Mouse (Mus musculus): ENCODE measurements around the gene Il27ra.

The Il27ra gene

GRCm38 (mm10) chr8:84065457-84066072 is 23.2 kb upstream of the Il27ra start:
- DNase-seq (ENCODE audit: low read depth, low spot score) = no peak

GRCm38 (mm10) chr8:84065037-84065436 is 22.6 kb upstream of the Il27ra start, which contains the start of gene Gm10643:
TSS of gene Gm10643 (minus strand) at chr8:84065137.
- no peak for DNase-seq (ENCODE audit: low read depth, low spot score)

- no peak for DNase-seq (ENCODE audit: low read depth, low spot score)
Observed at GRCm38 (mm10) chr8:84063861-84064610, 21.6 kb upstream of the Il27ra start.

- no peak for DNase-seq (ENCODE audit: low read depth, low spot score)
Observed at GRCm38 (mm10) chr8:84060245-84060644, 17.9 kb upstream of the Il27ra start.

GRCm38 (mm10) chr8:84059226-84059625 is 16.8 kb upstream of the Il27ra start:
- DNase-seq (ENCODE audit: low read depth, low spot score) = no peak

GRCm38 (mm10) chr8:84057827-84058226 is 15.4 kb upstream of the Il27ra start:
- no peak for DNase-seq (ENCODE audit: low read depth, low spot score)

- no peak for DNase-seq (ENCODE audit: low read depth, low spot score)
Observed at GRCm38 (mm10) chr8:84053229-84053628, 10.8 kb upstream of the Il27ra start.

GRCm38 (mm10) chr8:84052746-84053145 is 10.4 kb upstream of the Il27ra start:
- no peak for DNase-seq (ENCODE audit: low read depth, low spot score)

GRCm38 (mm10) chr8:84048171-84048570 is 5.8 kb upstream of the Il27ra start:
- no peak for DNase-seq (ENCODE audit: low read depth, low spot score)

- no peak for DNase-seq (ENCODE audit: low read depth, low spot score)
Observed at GRCm38 (mm10) chr8:84046505-84046904, 4.1 kb upstream of the Il27ra start.

GRCm38 (mm10) chr8:84044900-84045299 is 2.5 kb upstream of the Il27ra start, which contains the start of gene Rln3:
TSS of gene Rln3 (minus strand) at chr8:84045000.
- DNase-seq (ENCODE audit: low read depth, low spot score) = no peak

- DNase-seq (ENCODE audit: low read depth, low spot score) = no peak
Observed at GRCm38 (mm10) chr8:84044103-84044502, 1.7 kb upstream of the Il27ra start.

- DNase-seq (ENCODE audit: low read depth, low spot score) = no peak
Observed at GRCm38 (mm10) chr8:84042948-84043342, 556 bp upstream of the Il27ra start.

GRCm38 (mm10) chr8:84039050-84039449 is 3.3 kb downstream of the Il27ra start:
- peak; percentile 37 for DNase-seq (ENCODE audit: low read depth, low spot score)

GRCm38 (mm10) chr8:84038015-84038414 is 4.4 kb downstream of the Il27ra start:
- DNase-seq (ENCODE audit: low read depth, low spot score) = no peak

GRCm38 (mm10) chr8:84032777-84033176 is 9.6 kb downstream of the Il27ra start:
- DNase-seq (ENCODE audit: low read depth, low spot score) = no peak

GRCm38 (mm10) chr8:84029272-84029671 is 13.1 kb downstream of the Il27ra start:
- DNase-seq (ENCODE audit: low read depth, low spot score) = no peak

GRCm38 (mm10) chr8:84027449-84027848 is 14.9 kb downstream of the Il27ra start:
- no peak for DNase-seq (ENCODE audit: low read depth, low spot score)

- no peak for DNase-seq (ENCODE audit: low read depth, low spot score)
Observed at GRCm38 (mm10) chr8:84025863-84026262, 16.5 kb downstream of the Il27ra start.

GRCm38 (mm10) chr8:84024171-84024570 is 18.2 kb downstream of the Il27ra start:
- DNase-seq (ENCODE audit: low read depth, low spot score) = no peak

GRCm38 (mm10) chr8:84023631-84024030 is 18.8 kb downstream of the Il27ra start:
- no peak for DNase-seq (ENCODE audit: low read depth, low spot score)

GRCm38 (mm10) chr8:84023085-84023484 is 19.3 kb downstream of the Il27ra start:
- no peak for DNase-seq (ENCODE audit: low read depth, low spot score)

- no peak for DNase-seq (ENCODE audit: low read depth, low spot score)
Observed at GRCm38 (mm10) chr8:84021569-84021968, 20.8 kb downstream of the Il27ra start.

Measured in retina, adult 2 months (tissue).